Mouse (Mus musculus) granulocyte monocyte progenitor cell, adult 5-6 weeks (primary cell): ENCODE results near the gene Add1. TPM values are rescaled to one million over a fixed set of nuclear protein-coding genes. Genes with fewer than 3 reads are reported as not detected.

Source experiments
- ATAC-seq: replicated peaks from 2 replicates; pipeline ENCODE4 v1.8.0; 2016; ENCODE audit warnings: mild to moderate bottlenecking, moderate TSS enrichment, inconsistent platforms; ENCODE audit not compliant: poor library complexity, severe bottlenecking
- total RNA-seq, 2 experiments: library from RNA; stranded (forward) in 1 of 2; stranded (reverse) in 1 of 2; fragments of 200-712, 200-1000 nt in 1 of 2; fragments of >200 nt in 1 of 2; fragmentation: Nextera tagmentation in 1 of 2; gene quantifications; 2 replicates each; pipeline ENCODE4 v1.2.3; 2014 to 2017

Add1 gene
- total RNA-seq, 2 experiments from 2014 or later, result 65.6 to 82.6 TPM

DNA sequence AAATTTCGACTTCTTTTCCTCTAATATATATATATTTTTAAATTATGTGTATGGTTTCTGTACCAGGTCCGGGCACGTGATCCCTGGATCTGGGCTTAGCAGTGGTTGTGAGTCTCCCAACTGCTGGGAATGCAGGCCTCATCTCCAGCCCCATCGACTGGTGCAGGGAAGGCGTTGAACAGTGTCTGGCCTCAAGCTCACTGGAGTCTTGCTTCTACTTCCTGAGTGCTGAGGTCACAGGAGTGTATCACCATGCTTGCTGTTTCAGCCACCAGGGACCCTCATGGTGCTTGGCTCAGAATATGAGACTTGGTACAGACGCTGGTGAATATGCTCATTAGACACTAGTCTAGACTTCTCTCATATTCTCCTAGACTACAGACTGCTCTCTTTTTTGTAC is 19.2 kb downstream of the Add1 start:
- no peak for ATAC-seq

DNA sequence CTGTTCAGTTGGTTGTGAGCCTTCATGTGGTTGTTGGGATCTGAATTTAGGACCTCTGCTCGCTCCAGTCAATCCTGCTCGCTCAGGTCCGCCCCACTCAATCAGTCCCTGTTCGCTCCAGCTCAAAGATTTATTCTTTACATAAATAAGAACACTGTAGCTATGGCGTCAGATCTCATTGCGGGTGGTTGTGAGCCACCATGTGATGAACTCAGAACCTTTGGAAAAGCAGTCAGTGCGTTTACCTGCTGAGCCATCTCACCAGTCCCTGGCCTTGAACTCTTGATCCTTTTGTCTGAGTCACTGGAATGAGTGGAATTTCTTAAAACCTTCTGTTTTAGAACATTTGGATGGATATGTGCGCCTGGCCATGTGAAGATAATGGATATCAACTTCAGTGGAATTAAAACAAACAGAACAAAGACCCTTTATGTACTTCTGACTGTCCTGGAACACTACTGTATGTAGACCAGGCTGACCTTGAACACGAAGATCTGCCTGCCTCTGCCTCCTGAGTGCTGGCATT is 19.8 kb downstream of the Add1 start:
- no peak for ATAC-seq

DNA sequence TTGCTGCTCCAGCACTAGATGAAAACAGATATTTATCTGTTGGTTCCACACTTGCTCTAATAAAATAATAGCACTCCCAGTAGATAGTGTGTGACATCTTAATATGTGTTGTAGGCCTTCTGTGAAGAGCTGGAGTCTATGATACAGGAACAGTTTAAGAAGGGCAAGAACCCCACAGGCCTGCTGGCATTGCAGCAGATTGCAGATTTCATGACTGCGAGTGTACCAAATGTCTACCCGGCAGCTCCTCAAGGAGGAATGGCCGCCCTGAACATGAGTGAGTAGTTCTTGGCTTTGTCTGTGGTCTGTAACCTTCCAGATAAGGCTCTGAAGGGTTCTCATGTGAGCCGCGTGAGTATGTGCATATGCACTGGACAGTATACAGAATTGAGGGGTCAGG is 31.1 kb downstream of the Add1 start:
- ATAC-seq, result no peak

GRCm38 (mm10) chr5:34607100-34607880 is 33.8 kb downstream of the Add1 start:
- peak; percentile 84 for ATAC-seq

GRCm38 (mm10) chr5:34608226-34608625 is 34.8 kb downstream of the Add1 start:
- ATAC-seq, result no peak

DNA sequence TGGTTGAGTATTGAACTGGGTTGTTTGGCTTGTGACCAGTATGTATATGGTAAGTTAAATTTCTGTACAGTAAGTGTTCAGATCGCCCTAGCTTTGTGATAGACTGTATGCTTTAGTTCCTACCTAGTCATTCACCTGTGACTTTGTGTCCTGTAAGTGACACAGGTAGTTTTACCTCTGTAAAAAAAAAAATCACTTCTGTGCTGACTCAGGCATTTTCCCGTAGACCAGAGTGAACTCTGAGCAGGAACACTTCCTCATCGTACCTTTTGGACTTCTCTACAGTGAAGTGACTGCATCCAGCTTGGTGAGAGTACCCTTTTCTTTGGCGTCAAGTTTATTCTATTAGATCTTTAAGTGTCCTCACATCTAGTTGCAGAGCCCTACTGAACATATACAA is 36.5 kb downstream of the Add1 start:
- ATAC-seq, result no peak

- ATAC-seq, result no peak
Observed at GRCm38 (mm10) chr5:34632996-34633395, 59.5 kb downstream of the Add1 start.

- ATAC-seq, result no peak
Observed at GRCm38 (mm10) chr5:34633641-34634040, 60.2 kb downstream of the Add1 start.

DNA sequence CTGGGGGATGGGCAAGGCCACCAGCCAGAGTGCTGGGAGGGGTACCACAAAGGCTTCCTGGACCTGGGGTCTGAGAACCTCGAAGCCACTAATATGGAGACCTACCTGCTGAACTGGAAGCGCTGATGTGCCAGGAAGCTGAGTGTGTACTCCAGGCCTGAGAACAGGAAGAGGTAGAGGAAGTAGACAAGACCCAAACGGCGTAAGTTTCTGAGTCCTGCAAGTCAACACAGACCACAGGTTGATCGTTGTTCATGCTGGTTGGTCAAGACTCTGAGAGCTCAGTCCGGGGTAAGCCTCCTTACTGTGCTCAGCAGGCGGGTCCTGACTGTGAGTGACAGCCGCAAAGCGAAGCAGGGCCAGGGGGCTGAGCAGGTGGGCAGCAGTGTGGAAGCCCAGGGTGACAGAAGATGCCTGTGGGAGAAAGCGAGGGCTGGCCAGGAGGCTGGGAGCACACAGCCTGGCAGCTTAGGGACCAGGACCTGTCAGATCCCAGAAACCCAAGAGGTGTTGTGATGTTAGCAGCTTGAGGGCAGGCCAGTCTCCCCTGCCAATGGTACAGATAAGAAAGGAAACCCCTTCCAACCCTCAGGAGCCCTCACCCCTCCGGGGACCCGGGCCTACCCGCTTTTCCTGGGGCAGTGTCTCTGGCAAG is 61.4 kb downstream of the Add1 start:
- peak; percentile 49 for ATAC-seq

GRCm38 (mm10) chr5:34635665-34636192 is 62.3 kb downstream of the Add1 start:
- no peak for ATAC-seq

DNA sequence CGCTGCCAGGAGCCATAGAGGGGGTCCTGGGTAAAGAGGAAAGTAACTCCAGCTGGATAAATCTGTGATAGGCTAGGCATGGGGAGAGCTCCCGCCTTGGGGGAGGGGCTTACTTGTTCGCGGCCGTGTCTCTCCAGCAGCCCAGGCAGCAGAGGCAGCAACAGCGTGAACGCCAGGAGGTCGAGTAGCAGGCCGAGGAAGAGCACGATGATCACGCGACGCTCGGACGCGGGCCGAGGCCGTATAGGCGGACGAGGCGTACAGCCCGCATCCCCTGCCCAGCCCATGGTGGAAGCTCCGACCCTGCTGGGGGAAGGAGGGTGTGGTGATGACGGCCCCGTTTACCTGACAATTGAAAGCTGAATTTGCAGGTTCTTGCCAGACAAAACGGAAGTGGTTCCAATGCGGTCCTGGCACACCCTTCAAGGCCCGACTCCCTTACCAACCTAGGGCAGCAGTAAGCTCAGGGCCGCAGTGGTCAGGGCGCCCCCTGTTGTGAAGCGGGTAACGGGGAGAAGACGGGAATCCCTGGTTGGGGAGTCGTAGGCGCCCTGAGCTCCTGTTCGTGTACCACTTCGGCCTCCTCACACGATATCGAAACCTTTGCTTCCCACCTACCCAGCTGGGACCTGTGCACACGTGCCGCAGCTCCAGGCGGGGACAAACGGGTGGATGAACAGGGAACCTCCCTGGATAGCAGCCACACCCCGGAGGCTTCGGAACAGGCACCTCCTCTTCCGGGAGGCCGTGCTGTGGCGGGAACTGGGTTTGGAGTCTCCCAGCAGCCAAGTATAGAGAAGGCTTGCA is 63.2 kb downstream of the Add1 start, which contains the start of gene Mfsd10:
Mfsd10 (minus strand) TSS at position 732 of the 807 bp plus-strand sequence.
- peak; percentile 68 for ATAC-seq

- ATAC-seq, result peak; percentile 26
Observed at GRCm38 (mm10) chr5:34637591-34638156, 64.2 kb downstream of the Add1 start.

GRCm38 (mm10) chr5:34641991-34642390 is 68.5 kb downstream of the Add1 start:
- no peak for ATAC-seq

DNA sequence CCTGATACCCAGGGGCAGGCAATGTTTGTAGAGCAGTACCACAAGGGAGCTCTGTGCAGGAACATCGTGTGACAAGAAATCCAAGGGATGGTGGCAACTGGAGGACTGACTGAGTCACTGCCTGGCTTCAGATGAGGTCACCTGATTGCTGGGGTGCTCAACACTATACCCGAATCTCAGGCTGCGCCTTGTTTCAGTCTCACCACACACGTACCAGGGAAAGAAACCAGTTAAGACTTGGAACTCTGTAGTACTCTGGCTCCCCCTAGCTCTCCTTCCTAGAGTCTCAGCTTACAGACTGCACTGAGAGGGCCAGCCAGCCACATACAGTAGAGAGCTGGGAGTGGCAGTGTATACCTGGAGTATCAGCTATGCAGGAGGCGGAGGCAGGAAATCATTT is 69.5 kb downstream of the Add1 start:
- ATAC-seq, result peak; percentile 67

- ATAC-seq, result peak; percentile 75
Observed at GRCm38 (mm10) chr5:34647581-34647980, 74.1 kb downstream of the Add1 start.

DNA sequence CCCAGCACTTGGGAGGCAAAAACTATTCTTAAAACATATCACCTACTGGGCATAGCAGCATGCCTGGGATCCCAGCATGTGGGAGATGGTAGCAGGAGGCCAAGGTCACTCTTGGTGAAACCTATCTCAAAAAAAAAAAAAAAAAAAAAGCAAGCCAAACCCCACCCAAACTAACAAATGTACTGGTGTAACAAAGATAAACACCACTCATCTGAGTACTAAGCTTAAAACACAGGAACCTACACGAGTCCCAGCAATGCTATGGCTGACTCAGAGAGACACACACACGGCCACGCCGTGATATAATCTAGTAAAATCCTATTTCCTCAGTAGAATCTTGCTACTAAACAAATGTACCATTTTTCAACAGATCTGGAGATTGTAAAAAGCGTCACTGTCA is 79.5 kb downstream of the Add1 start:
- ATAC-seq, result no peak

DNA sequence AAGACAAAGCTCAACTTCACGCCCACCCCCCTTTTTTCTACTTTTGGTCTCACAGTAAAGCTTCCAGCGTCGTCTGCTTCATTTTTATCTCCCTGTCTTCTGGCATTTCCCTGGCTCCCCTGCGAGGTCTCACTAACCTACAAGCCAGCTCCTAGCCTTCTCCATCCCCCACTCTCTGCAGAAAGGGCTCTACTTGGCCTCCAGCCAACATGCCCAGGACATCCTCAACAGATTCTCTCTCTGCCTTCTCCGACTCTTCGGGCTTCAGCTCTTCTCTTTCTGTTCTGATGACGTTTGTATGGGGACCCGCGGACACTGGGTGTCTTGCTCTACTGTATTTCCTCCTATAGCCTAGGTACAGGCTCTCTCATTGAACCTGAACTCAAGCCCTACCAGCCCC is 81.4 kb downstream of the Add1 start:
- no peak for ATAC-seq

- ATAC-seq, result no peak
Observed at GRCm38 (mm10) chr5:34657556-34657955, 84.1 kb downstream of the Add1 start.

DNA sequence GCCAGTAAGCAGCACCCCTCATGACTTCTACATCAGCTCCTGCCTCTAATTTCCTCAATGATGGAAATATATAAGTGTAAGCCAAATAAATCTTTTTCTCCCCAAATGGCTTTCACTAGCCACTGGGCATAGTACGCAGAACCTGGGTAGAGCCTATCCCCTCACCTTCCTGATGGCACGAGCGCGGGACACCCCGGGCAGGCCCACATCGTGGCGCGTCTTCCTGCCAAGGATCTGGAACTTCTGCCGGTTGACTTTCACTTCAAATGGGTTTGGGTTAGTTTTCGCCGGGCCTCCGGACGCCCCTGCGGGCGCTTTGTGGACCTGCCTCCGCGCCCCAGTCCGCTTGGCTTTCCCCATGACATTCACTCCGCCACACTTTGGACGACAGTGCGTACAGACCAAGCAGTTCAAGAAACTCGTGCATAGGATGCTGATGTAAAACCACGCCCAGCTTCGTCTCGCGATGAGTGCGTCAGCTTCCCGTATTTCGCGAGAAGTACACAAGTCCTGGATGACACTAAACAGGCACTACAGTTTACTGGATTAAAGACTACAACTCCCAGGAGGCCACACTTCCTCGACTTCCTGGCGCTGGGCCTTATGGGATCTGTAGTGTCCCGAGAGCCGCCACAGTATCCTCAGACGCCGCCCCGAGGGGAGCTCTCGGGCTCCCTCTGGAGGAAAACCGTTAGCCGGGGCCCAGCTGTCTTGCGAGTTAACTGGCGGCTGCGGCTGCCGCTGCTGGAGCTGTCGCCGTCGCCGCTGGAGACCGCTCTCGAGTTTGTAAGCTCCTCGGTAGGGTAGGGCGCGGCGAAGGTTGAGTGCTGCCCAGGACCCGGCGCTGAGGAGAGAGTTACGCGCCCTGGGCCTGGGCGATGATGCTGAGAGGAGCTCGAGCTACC is 86.5 kb downstream of the Add1 start, which contains the start of the genes Nop14 and Grk4:
Nop14 (minus strand) TSS at position 463 of the 905 bp plus-strand sequence.
Grk4 (plus strand) TSS at position 694 of the 905 bp plus-strand sequence.
- peak; percentile 95 for ATAC-seq
